Mouse (Mus musculus): ENCODE data around the gene Tfpt.
"Not testable (repeated sequence)": the region's sequence is repeated elsewhere in the genome, so short reads cannot be mapped to it uniquely, and the experiment has no call there.

Gene Tfpt

GRCm38 (mm10) chr7:3576354-3577124 lies 53.2 kb downstream of the Tfpt start:
- DNase-seq (ENCODE audit: low spot score) = no peak

DNA sequence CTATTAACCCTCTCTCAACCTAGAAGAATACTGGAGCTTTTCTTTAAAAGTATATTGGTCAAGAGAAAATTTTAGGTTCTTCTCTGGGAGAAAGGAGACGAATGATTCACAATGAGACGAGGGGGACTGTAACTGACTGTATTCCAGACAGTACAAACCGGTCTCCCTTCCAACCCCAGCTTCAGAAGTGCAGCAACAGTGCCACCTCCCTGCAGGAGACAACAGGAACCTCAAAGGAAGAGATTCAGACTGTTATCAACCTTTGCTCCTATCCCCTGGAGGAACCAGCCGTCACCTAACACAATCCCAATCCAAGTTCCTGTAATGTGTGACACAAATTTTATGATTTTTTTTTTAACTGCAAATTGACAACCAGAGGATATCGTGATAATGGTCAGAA lies 55.5 kb downstream of the Tfpt start:
- peak; percentile 51 for DNase-seq (ENCODE audit: low spot score)

GRCm38 (mm10) chr7:3571847-3572246 lies 57.9 kb downstream of the Tfpt start:
- no peak for DNase-seq (ENCODE audit: low spot score)

- DNase-seq (ENCODE audit: low spot score) = not testable (repeated sequence)
These were observed 59.1 kb downstream of the Tfpt start for GRCm38 (mm10) chr7:3570580-3570979.

Data from layer of hippocampus, adult 11-12 months (tissue).